ENCODE assay signal across 15 mouse cellular contexts in genomic region chr17:27159169-27159568, GRCm38 (mm10). TPM values are rescaled to one million over a fixed set of nuclear protein-coding genes. Genes with fewer than 3 reads are reported as not detected.
"Had no signal": no experiment of that assay in that cellular context is flagged by ENCODE, and none has a peak within 500 bp of the region (broad histone marks: within the 10 kb centered on the region; RNA-seq: fewer than 3 reads in every experiment).

No protein-coding gene starts in this region.

- H3K9me3 ChIP-seq: limb, embryonic 12.5 days; liver, embryonic 13.5 days; midbrain, embryonic 12.5 days; neural tube, embryonic 13.5 days; stomach, embryonic 15.5 days had no signal

- H3K27ac ChIP-seq: limb, embryonic 12.5 days; liver, embryonic 13.5 days; midbrain, embryonic 12.5 days; neural tube, embryonic 13.5 days; stomach, embryonic 15.5 days had no signal

- H3K4me3 ChIP-seq: limb, embryonic 12.5 days; liver, embryonic 13.5 days; midbrain, embryonic 12.5 days; neural tube, embryonic 13.5 days; stomach, embryonic 15.5 days had no signal

- H3K36me3 ChIP-seq: limb, embryonic 12.5 days; liver, embryonic 13.5 days; midbrain, embryonic 12.5 days; neural tube, embryonic 13.5 days; stomach, embryonic 15.5 days had no signal

- ATAC-seq: liver, postnatal 0 days; midbrain, embryonic 16.5 days had no signal

- DNase-seq: kidney, postnatal 25 days; layer of hippocampus, postnatal 36 days; liver; liver, embryonic 13.5 days; liver, postnatal 0 days; retina, postnatal 1 day; right cerebral cortex, postnatal 4 days; thymus, adult 2 months; thymus, postnatal 36 days had no signal

- H3K27me3 ChIP-seq: limb, embryonic 12.5 days; neural tube, embryonic 13.5 days; stomach, embryonic 15.5 days had no signal

RNA-seq across cellular contexts. Expression of gene Ip6k3, which starts 8.4 kb away (rescaled TPM):
- total RNA-seq: megakaryocyte-erythroid progenitor cell, adult 5-6 weeks had no signal
